Mouse (Mus musculus) embryonic facial prominence, embryonic 11.5 days (tissue): ENCODE results near the gene Slc45a3. TPM values are rescaled to one million over a fixed set of nuclear protein-coding genes. Genes with fewer than 3 reads are reported as not detected.

ENCODE experiments used
- ATAC-seq: fragments of 200-750 bp; cut with Nextera tagmentation; replicated peaks from 2 replicates; pipeline ENCODE4 v1.8.0; 2017; ENCODE audit warnings: low read depth; ENCODE audit not compliant: insufficient number of reproducible peaks, low FRiP score, low TSS enrichment
- DNase-seq: peaks from one replicate; pipeline ENCODE4 v3.0.0-alpha.2; 2015; ENCODE audit warnings: low spot score
- H3K27ac ChIP-seq: fragments of 300-500 bp; sonication (generic); replicated peaks from 2 replicates; pipeline ENCODE4 v1.5.1; 2014; ENCODE audit warnings: mild to moderate bottlenecking, low read depth, low read length, control low read depth
- H3K27me3 ChIP-seq: fragments of 300-500 bp; sonication (generic); 2 replicates; pipeline ENCODE4 v1.6.1; 2014; ENCODE audit warnings: mild to moderate bottlenecking, low read length, moderate library complexity, mixed read lengths; ENCODE audit not compliant: control insufficient read depth, insufficient read depth
- H3K36me3 ChIP-seq: fragments of 300-500 bp; sonication (generic); replicated peaks from 2 replicates; pipeline ENCODE4 v1.6.1; 2014; ENCODE audit warnings: low read depth, mild to moderate bottlenecking, low read length, moderate library complexity, mixed read lengths; ENCODE audit not compliant: control insufficient read depth, insufficient read depth
- H3K4me1 ChIP-seq: fragments of 300-500 bp; sonication (generic); 2 replicates; pipeline ENCODE4 v1.6.1; 2014; ENCODE audit warnings: low read length, mixed read lengths; ENCODE audit not compliant: control insufficient read depth, insufficient read depth
- H3K4me2 ChIP-seq: fragments of 300-500 bp; sonication (generic); 2 replicates; pipeline ENCODE4 v1.6.1; 2014; ENCODE audit warnings: low read depth, mild to moderate bottlenecking, control low read depth, low read length, moderate library complexity
- H3K4me3 ChIP-seq: fragments of 300-500 bp; sonication (generic); 2 replicates; pipeline ENCODE4 v1.5.1; 2014; ENCODE audit warnings: low read depth, low read length, control low read depth
- H3K9ac ChIP-seq: fragments of 300-500 bp; sonication (generic); replicated peaks from 2 replicates; pipeline ENCODE4 v1.6.1; 2014; ENCODE audit warnings: mild to moderate bottlenecking, control low read depth, low read length
- H3K9me3 ChIP-seq: fragments of 300-500 bp; sonication (generic); replicated peaks from 2 replicates; pipeline ENCODE4 v1.6.1; 2016; ENCODE audit warnings: mild to moderate bottlenecking, low read length, inconsistent platforms, mixed read lengths; ENCODE audit not compliant: control insufficient read depth
- WGBS: fragments of 180-500 bp; shearing (Covaris S2); extraction: QIAGEN DNeasy Blood & Tissue Kit; methylation state at CpG from one replicate; pipeline ENCODE4 v1.1.7; 2014; 5-methylcytosine and 5-hydroxymethylcytosine counted together
- polyA plus RNA-seq: library from polyadenylated mRNA; unstranded; fragments of >200 nt; fragmentation: Nextera tagmentation; extraction: Ambion mirVana; gene quantifications from 2 replicates; pipeline ENCODE4 v1.2.1, GENCODE M21; 2014

Gene Slc45a3
- polyA plus RNA-seq, 1 experiment from 2014 or later, result 3.8 TPM

DNA sequence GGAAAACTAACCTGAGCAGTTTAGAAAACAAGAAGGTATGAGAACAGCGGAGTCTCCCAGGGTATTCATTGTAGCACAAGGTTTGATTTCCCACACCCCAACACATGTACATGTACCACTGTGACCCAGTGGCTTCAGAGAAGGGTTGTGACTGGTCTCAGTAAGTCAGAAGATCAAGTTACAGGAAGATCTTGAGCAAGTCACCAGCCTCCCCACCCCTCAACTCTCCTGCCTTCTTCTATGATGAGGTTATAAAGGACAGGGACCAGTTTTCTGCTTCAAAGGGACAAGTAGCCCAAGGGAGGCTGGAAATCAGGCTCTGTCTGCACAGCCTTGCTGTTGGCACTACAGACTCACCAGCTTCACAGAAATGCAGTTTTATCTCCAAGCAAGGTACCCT, 21.3 kb upstream of the Slc45a3 start:
- Histone ChIP-seq H3K4me1 (no peaks in the 10 kb centered on the region), H3K36me3 (no peaks in the 10 kb centered on the region), H3K27ac (no peak overlapping the region), H3K9me3 (no peaks in the 10 kb centered on the region), H3K4me2 (no peak overlapping the region), H3K4me3 (no peak overlapping the region), H3K9ac (no peak overlapping the region), H3K27me3 (no peaks in the 10 kb centered on the region)
- no peak for ATAC-seq
- DNase-seq, result no peak
- WGBS, result 93% methylated on average over 1 of the region's 1 CpGs

DNA sequence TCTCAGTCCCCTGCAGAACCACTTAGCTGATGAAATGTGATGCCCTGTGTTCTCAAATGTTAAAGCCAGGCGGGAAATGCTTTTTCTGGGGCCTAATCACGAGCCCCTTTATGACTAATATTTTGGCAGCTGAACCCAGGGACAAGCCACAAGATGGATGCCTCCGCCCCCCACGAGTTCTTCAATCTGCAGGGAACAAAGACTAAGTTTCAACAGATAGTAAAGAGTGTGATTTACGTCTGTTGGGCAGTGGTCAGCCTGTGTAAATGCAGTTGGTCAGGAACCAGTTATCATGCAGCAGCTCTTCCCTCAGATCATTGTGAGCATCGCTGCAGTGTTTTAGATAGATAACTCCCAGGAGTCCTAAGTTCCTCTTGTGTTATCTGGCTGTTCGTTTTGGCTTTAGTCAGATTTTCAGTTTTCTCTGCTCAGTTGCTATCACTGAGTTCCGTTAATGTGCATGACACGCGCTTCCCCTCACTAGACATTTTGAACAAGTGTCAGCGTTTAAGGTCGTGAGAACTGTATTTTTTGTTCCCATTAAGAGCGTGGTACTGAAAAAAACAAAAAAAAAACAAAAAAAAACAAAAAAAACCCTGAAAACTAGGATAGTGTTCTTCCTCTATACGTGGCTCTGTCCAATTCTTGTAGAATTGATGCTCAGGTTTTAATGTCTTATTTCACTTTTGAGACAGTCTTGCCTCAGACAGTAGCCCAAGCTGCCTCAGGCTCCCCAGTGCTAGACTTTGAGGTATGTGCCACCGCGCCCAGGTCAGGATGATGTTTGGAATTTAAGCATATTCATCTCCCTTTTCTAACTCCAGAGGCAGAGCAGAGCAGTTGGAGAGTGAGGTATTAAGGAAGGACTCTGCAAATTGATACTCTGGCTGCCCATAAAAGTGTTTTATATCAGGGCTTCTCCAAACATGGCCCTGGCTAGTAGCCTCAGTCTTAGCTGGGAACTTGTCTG, 19.9 kb upstream of the Slc45a3 start:
- Histone ChIP-seq H3K9me3 (no peaks in the 10 kb centered on the region), H3K4me1 (no peaks in the 10 kb centered on the region; the same call in 1 of the 2 replicates), H3K27me3 (no peaks in the 10 kb centered on the region), H3K4me2 (no peak overlapping the region), H3K36me3 (no peaks in the 10 kb centered on the region), H3K9ac (no peak overlapping the region), H3K27ac (no peak overlapping the region), H3K4me3 (no peak overlapping the region)
- DNase-seq, result no peak
- no peak for ATAC-seq
- WGBS, result 74% methylated on average over 16 of the region's 16 CpGs

DNA sequence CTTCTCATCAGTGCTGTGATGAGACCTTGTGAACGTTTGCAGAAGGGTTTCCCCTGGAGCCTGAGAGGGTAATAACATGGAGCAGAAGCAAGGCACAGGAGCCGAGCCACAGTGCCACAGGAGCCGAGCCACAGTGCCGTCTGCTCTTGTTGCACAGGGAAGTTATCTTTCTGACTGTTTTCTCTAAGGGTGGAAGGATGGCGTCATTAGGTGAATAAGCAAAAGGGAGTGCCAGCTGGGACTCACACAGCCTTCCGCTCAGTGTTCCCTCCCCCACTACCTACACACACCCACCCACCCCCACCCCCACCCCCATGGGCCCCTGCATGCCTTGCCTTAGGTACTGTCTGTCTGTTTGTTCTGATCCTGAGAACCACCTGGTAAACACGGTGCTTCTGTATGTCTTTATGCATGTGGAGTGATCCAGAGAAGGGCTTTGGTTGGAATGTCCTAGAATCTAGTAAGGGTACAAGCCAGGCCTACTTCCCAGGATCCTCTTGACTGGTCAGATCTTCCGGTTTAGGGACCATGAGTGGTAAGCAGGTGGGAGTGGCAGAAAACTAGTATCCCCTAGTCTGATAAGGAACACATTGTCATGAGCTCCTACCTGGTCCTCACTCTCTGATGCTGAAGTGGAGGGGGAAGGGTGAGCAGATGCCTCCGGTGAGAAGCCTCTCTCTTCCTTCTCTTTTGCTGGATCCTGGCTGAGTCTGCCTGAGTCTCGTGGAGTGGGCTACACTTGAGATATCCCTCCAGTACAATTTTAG, 16.9 kb upstream of the Slc45a3 start:
- 65% methylated on average over 10 of the region's 10 CpGs for WGBS
- Histone ChIP-seq H3K27ac (no peak overlapping the region), H3K27me3 (no peaks in the 10 kb centered on the region), H3K9me3 (no peaks in the 10 kb centered on the region), H3K36me3 (no peaks in the 10 kb centered on the region), H3K4me1 (no peaks in the 10 kb centered on the region; the same call in 1 of the 2 replicates), H3K9ac (no peak overlapping the region), H3K4me3 (no peak overlapping the region), H3K4me2 (no peak overlapping the region)
- DNase-seq, result no peak
- ATAC-seq, result no peak

DNA sequence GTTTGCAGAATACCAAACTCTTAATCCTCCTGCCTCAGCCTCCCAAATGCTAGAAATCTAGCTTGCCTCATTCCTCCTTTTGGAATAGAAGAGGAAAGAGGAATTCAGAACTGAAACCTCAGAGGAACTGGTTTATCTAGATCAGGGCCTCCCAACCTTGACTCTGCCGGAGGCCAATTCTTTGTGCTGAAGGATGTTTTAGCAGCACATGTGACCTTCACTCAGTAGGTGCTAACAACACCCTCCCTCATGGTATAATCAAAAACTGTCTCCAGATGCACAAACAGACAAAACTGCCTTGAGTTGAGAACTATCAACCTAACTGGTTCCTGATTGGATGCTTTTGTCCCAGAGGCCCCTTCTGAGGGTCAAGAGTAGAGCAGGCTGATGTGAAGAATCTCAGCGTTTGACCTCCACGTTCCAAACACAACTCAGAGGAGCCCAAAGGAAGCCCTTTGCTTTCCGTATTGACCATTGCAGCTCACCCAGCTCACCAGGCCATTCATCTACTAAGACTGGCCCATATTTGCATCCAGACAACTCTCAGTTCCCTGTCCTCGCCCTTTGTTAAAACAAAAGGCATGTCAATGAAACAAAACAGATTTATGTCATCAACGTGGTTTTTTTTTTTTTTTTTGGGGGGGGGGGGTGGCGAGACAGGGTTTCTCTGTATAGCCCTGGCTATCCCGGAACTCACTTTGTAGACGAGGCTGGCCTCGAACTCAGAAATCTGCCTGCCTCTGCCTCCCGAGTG, 16.1 kb upstream of the Slc45a3 start:
- DNase-seq (no peak), ATAC-seq (no peak)
- Histone ChIP-seq H3K4me3 (no peak overlapping the region), H3K36me3 (no peaks in the 10 kb centered on the region), H3K27me3 (no peaks in the 10 kb centered on the region), H3K4me2 (no peak overlapping the region), H3K9me3 (no peaks in the 10 kb centered on the region), H3K4me1 (no peaks in the 10 kb centered on the region; the same call in 1 of the 2 replicates), H3K27ac (no peak overlapping the region), H3K9ac (no peak overlapping the region)
- WGBS, result 83% methylated on average over 11 of the region's 11 CpGs

DNA sequence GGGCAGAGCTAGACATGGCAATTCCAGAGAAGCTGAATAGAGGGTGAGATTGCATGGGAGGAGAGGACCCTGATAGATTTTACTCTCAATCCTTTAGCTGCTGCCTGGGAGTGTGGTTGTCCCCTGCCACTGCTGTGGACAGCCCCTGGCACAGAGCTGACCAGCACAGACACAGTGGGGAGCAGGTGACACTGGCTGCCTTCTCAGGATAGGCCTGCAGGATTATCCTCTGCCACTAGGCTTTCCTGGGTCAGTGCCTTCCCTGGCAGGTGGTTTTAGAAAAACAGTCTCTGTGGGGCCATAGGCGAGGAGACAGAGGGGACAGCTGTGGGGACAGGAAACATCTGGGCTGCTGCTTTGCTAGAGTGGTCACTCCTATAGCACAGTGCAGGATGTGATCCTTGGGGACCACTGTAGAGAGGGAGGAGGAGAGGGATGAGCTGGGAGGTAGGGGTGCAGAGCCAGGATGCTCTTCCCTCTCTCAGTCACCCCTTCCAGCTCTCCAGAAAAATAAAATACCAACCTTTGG, 14.7 kb upstream of the Slc45a3 start:
- H3K9ac ChIP-seq, result no peak overlapping the region
- H3K4me1 ChIP-seq, result no peaks in the 10 kb centered on the region; the same call in 1 of the 2 replicates
- ATAC-seq (no peak), DNase-seq (no peak)
- no peak overlapping the region for H3K4me3 ChIP-seq
- H3K4me2 ChIP-seq, result no peak overlapping the region
- H3K27me3 ChIP-seq, result no peaks in the 10 kb centered on the region
- 26% methylated on average over 1 of the region's 1 CpGs for WGBS
- H3K27ac ChIP-seq, result no peak overlapping the region
- H3K36me3 ChIP-seq, result no peaks in the 10 kb centered on the region
- H3K9me3 ChIP-seq, result no peaks in the 10 kb centered on the region

DNA sequence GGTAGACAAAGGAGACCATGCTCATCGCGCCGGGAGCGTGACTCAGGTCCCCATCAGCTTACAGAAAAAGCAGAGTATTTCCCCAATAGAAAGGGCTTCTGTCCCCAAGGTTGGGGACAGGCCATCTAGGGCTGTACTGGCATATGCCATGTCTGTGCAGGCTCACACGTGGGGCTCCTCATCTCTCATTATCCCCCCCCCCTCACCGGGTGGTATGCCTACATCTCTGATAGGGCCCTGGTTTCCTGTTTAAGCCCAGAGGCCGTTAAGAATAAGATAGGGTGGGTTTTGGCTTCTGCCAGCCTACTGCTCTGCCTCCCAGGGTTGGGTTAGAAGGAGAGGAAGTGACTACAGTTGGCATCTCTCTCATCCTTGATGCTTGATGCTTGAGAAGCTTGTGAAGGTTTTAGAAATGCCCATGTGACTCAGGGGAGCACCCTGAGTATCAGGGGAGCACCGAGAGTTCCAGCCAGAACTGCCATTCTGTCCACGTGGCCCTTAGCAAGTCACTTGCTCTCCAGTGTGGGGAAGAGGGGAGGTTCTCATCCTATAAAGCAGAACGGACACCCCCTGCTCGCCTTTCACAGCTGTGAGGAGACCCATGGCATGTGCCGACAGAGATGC, 8.4 kb upstream of the Slc45a3 start:
- DNase-seq (no peak), ATAC-seq (no peak)
- 77% methylated on average over 12 of the region's 12 CpGs for WGBS
- Histone ChIP-seq H3K4me1 (no peaks in the 10 kb centered on the region), H3K4me2 (no peak overlapping the region), H3K27ac (no peak overlapping the region), H3K27me3 (no peaks in the 10 kb centered on the region), H3K9ac (no peak overlapping the region), H3K36me3 (no peaks in the 10 kb centered on the region), H3K9me3 (no peaks in the 10 kb centered on the region), H3K4me3 (no peak overlapping the region)

DNA sequence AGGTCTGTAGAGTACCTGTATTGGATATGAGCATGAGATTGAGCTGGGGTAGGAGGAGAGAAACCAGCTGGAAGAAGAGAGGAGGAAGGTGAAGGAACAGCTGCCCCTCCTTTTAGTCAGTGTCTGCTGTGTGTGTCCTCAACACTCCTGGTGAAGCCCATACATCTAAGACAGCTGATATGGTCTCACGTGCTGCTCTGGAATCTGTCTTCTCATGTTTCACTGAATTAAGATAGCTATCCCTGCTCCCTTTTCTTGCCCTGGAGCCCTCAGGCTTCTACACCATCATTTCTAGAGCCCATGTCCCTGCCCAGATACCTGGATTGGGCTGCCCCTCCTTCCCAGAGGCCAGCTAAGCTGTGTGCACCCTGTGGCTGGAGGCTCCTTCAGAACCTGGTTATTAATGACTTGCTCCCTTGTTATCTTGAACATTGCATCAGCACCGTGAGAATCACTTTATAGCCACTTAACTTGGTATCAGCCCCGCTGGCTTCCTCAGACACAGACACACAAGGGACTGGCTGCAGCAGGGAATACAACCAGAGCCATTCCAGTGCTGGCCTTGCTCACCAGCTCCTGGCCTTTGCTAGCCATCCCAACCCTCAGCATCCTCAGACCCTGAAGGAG, 7.5 kb upstream of the Slc45a3 start:
- Histone ChIP-seq H3K27ac (no peak overlapping the region), H3K36me3 (no peaks in the 10 kb centered on the region), H3K9me3 (no peaks in the 10 kb centered on the region), H3K4me1 (no peaks in the 10 kb centered on the region), H3K27me3 (no peaks in the 10 kb centered on the region), H3K4me2 (no peak overlapping the region), H3K4me3 (no peak overlapping the region), H3K9ac (no peak overlapping the region)
- ATAC-seq (no peak), DNase-seq (no peak)
- WGBS, result 50% methylated on average over 3 of the region's 3 CpGs
